Mouse (Mus musculus) myocyte (in vitro differentiated cells): ENCODE data around the gene Lrrc37a.

ENCODE experiments used
- CEBPB ChIP-seq: IDR thresholded peaks from 2 replicates; pipeline ENCODE4 v1.6.1; 2011; ENCODE audit warnings: mild to moderate bottlenecking, moderate library complexity; ENCODE audit not compliant: poor library complexity, insufficient read depth, severe bottlenecking
- E2F4 ChIP-seq: IDR thresholded peaks from one replicate; pipeline ENCODE4 v1.6.1; 2011; ENCODE audit warnings: mild to moderate bottlenecking, control low read depth, moderate library complexity; ENCODE audit not compliant: insufficient read depth
- MAX ChIP-seq: IDR thresholded peaks from one replicate; pipeline ENCODE4 v1.6.1; 2011; ENCODE audit warnings: low read depth, mild to moderate bottlenecking, control low read depth
- MYOD1 ChIP-seq, 3 experiments: IDR thresholded peaks; one replicate each; pipeline ENCODE4 v1.6.1; 2011; ENCODE audit warnings: control low read depth in 2 of 3, low read depth in 2 of 3, mild to moderate bottlenecking in 2 of 3, moderate library complexity in 1 of 3; ENCODE audit not compliant: insufficient read length in 2 of 3, control insufficient read depth in 1 of 3
- MYOG ChIP-seq, 3 experiments: IDR thresholded peaks; one replicate each; pipeline ENCODE4 v1.6.1; 2011; ENCODE audit warnings: control low read depth in 2 of 3, low read depth in 2 of 3, mild to moderate bottlenecking in 2 of 3; ENCODE audit not compliant: insufficient read length in 2 of 3, control insufficient read depth in 1 of 3, insufficient read depth in 1 of 3
- POLR2A ChIP-seq: IDR thresholded peaks from one replicate; pipeline ENCODE4 v1.6.1; 2011; ENCODE audit warnings: low read depth, mild to moderate bottlenecking, control low read depth, moderate library complexity; ENCODE audit not compliant: insufficient read length
- POLR2AphosphoS2 ChIP-seq: IDR thresholded peaks from one replicate; pipeline ENCODE4 v1.6.1; 2011; ENCODE audit warnings: low read depth, control low read depth; ENCODE audit not compliant: insufficient read length
- REST ChIP-seq: IDR thresholded peaks from one replicate; pipeline ENCODE4 v1.6.1; 2011; ENCODE audit warnings: mild to moderate bottlenecking, control low read depth, moderate library complexity; ENCODE audit not compliant: insufficient read depth, insufficient read length
- SRF ChIP-seq: IDR thresholded peaks from one replicate; pipeline ENCODE4 v1.6.1; 2011; ENCODE audit warnings: low read depth; ENCODE audit not compliant: control insufficient read depth, insufficient read length
- TCF12 ChIP-seq: IDR thresholded peaks from one replicate; pipeline ENCODE4 v1.6.1; 2011; ENCODE audit warnings: mild to moderate bottlenecking, control low read depth; ENCODE audit not compliant: poor library complexity, insufficient read depth, severe bottlenecking
- TCF3 ChIP-seq: IDR thresholded peaks from one replicate; pipeline ENCODE4 v1.6.1; 2011; ENCODE audit warnings: low read depth, control low read depth; ENCODE audit not compliant: insufficient read length
- USF1 ChIP-seq: IDR thresholded peaks from one replicate; pipeline ENCODE4 v1.6.1; 2011; ENCODE audit warnings: low read depth, mild to moderate bottlenecking, control low read depth, moderate library complexity

DNA sequence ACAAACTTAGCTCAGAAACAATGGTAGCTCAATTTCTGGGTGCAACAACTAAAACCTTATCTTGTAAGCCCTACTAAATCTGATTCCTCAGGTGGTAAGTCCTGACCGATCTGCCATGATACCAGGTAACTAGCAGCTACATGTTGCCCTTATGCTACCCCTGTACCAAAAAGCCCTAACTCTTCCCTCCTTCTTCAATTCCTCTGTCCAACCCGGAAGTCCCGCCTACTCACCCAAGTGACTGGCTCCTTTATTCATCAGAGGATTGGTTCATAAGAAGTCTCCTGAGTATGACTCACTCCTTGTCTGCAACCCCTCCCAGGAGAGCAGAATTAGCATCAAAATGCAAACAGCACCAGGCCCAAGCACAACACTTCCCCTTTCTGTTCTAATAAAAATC lies 60.7 kb downstream of the Lrrc37a start:
- TF ChIP-seq E2F4 (no peak), POLR2A (no peak), SRF (no peak), POLR2AphosphoS2 (no peak), TCF12 (no peak), MAX (no peak), MYOD1 (IDR thresholded peaks at IDR 0.05; ENCODE audit: control insufficient read depth in 1 of 3, insufficient read length in 2 of 3, low read depth in 2 of 3) (no peak), USF1 (no peak), TCF3 (no peak), REST (no peak), MYOG (IDR thresholded peaks at IDR 0.05; ENCODE audit: control insufficient read depth in 1 of 3, insufficient read depth in 1 of 3, insufficient read length in 2 of 3, low read depth in 2 of 3) (no peak), CEBPB (no peak)
